ENCODE assay signal across 9 mouse cellular contexts in genomic region chr2:80639864-80640263, GRCm38 (mm10). TPM values are rescaled to one million over a fixed set of nuclear protein-coding genes. Genes with fewer than 3 reads are reported as not detected.
DNase-seq lines count a peak whose midpoint lies in the region; ATAC-seq and TF ChIP-seq lines count a peak whose summit lies in the region.
"Had no signal": no experiment of that assay in that cellular context is flagged by ENCODE, and none has a peak within 500 bp of the region (broad histone marks: within the 10 kb centered on the region; RNA-seq: fewer than 3 reads in every experiment).

No protein-coding gene starts in this region.

- TF ChIP-seq CTCF in lung, embryonic 14.5 days (IDR thresholded peaks at IDR 0.05; ENCODE audit: low read depth), result no peak

- H3K9ac ChIP-seq in lung, embryonic 14.5 days, result peak overlapping the region; percentile 29; the same call in 1 of the 2 replicates
- 0 out of 2 replicates have a peak overlapping the region, but pooled peaks have one; percentile 32 for H3K9ac ChIP-seq in embryonic facial prominence, embryonic 13.5 days
- H3K9ac ChIP-seq in intestine, embryonic 16.5 days (ENCODE audit: low read depth, low read length), result no peak overlapping the region
- H3K9ac ChIP-seq in neural tube, embryonic 13.5 days, result no peak overlapping the region

- 44% methylated on average over 3 of the region's 3 CpGs for WGBS in lung, embryonic 14.5 days
- 45% methylated on average over 3 of the region's 3 CpGs for WGBS in embryonic facial prominence, embryonic 13.5 days
- 44% methylated on average over 3 of the region's 3 CpGs for WGBS in intestine, embryonic 16.5 days
- 77% methylated on average over 3 of the region's 3 CpGs for WGBS in neural tube, embryonic 13.5 days

- DNase-seq in lung, embryonic 14.5 days, result no peak
- DNase-seq in lung, postnatal 14 days, result no peak
- no peak for DNase-seq in cerebellum, adult 18-20 months
- no peak for DNase-seq in left cerebral cortex, adult 11 months (ENCODE audit: low spot score)
- DNase-seq in urinary bladder, postnatal 4 days (ENCODE audit: low spot score in 2 of 2), result no peak
- DNase-seq: adrenal gland, adult 8-10 months had no signal

- no peak overlapping the region for H3K27ac ChIP-seq in lung, embryonic 14.5 days (ENCODE audit: low read depth)
- H3K27ac ChIP-seq in embryonic facial prominence, embryonic 13.5 days, result no peak overlapping the region
- no peak overlapping the region for H3K27ac ChIP-seq in intestine, embryonic 16.5 days (ENCODE audit: low read length)
- no peak overlapping the region for H3K27ac ChIP-seq in neural tube, embryonic 13.5 days (replicated peaks)

- H3K4me1 ChIP-seq in lung, embryonic 14.5 days (ENCODE audit: insufficient read depth), result 0 out of 2 replicates have a peak, but pooled peaks cover 5% of the 10 kb centered on the region
- peaks cover 7% of the 10 kb centered on the region for H3K4me1 ChIP-seq in embryonic facial prominence, embryonic 13.5 days
- H3K4me1 ChIP-seq in intestine, embryonic 16.5 days (ENCODE audit: control insufficient read depth, insufficient read depth, low read length), result peaks cover 4% of the 10 kb centered on the region
- peaks cover 16% of the 10 kb centered on the region for H3K4me1 ChIP-seq in neural tube, embryonic 13.5 days (replicated peaks)

- no peaks in the 10 kb centered on the region for H3K9me3 ChIP-seq in lung, embryonic 14.5 days (ENCODE audit: low read depth, low read length)
- no peaks in the 10 kb centered on the region for H3K9me3 ChIP-seq in embryonic facial prominence, embryonic 13.5 days
- H3K9me3 ChIP-seq in intestine, embryonic 16.5 days (ENCODE audit: control insufficient read depth, low read length), result no peaks in the 10 kb centered on the region
- H3K9me3 ChIP-seq in neural tube, embryonic 13.5 days, result no peaks in the 10 kb centered on the region

- no peak for ATAC-seq in lung, embryonic 14.5 days (ENCODE audit: insufficient read depth)
- ATAC-seq in embryonic facial prominence, embryonic 13.5 days (ENCODE audit: insufficient number of reproducible peaks, insufficient read depth, low FRiP score, low TSS enrichment, low read depth), result no peak
- no peak for ATAC-seq in intestine, embryonic 16.5 days
- ATAC-seq in neural tube, embryonic 13.5 days (ENCODE audit: low read depth), result no peak

- no peaks in the 10 kb centered on the region for H3K27me3 ChIP-seq in lung, embryonic 14.5 days (ENCODE audit: insufficient read depth, low read length)
- no peaks in the 10 kb centered on the region for H3K27me3 ChIP-seq in embryonic facial prominence, embryonic 13.5 days
- no peaks in the 10 kb centered on the region for H3K27me3 ChIP-seq in intestine, embryonic 16.5 days (replicated peaks; ENCODE audit: control insufficient read depth, insufficient read depth, low read length)
- no peaks in the 10 kb centered on the region for H3K27me3 ChIP-seq in neural tube, embryonic 13.5 days

- H3K36me3 ChIP-seq in lung, embryonic 14.5 days (ENCODE audit: insufficient read depth), result peaks cover 23% of the 10 kb centered on the region
- peaks cover 19% of the 10 kb centered on the region for H3K36me3 ChIP-seq in embryonic facial prominence, embryonic 13.5 days
- peaks cover 4% of the 10 kb centered on the region; the same call in 1 of the 2 replicates for H3K36me3 ChIP-seq in intestine, embryonic 16.5 days (ENCODE audit: control insufficient read depth, insufficient read depth, low read length)
- H3K36me3 ChIP-seq in neural tube, embryonic 13.5 days, result peaks cover 19% of the 10 kb centered on the region

- H3K4me3 ChIP-seq in lung, embryonic 14.5 days (ENCODE audit: low read depth, low read length), result peak overlapping the region; percentile 79
- peak overlapping the region; percentile 15; the same call in 1 of the 2 replicates for H3K4me3 ChIP-seq in embryonic facial prominence, embryonic 13.5 days
- H3K4me3 ChIP-seq in intestine, embryonic 16.5 days (ENCODE audit: low read length), result no peak overlapping the region
- peak overlapping the region; percentile 92; the same call in 1 of the 2 replicates for H3K4me3 ChIP-seq in neural tube, embryonic 13.5 days

- H3K4me2 ChIP-seq in lung, embryonic 14.5 days, result peak overlapping the region; percentile 61
- H3K4me2 ChIP-seq in embryonic facial prominence, embryonic 13.5 days, result peak overlapping the region; percentile 65
- peak overlapping the region; percentile 23; the same call in 1 of the 2 replicates for H3K4me2 ChIP-seq in intestine, embryonic 16.5 days (ENCODE audit: low read depth, low read length)
- H3K4me2 ChIP-seq in neural tube, embryonic 13.5 days, result peak overlapping the region; percentile 63

RNA-seq across cellular contexts. Expression of gene Nup35, which starts 22.8 kb away (rescaled TPM):
- 58.9 and 59.0 TPM in 2 replicates for polyA plus RNA-seq in lung, embryonic 14.5 days (2014; fragmentation: Nextera tagmentation; extraction: Ambion mirVana)
- polyA plus RNA-seq in embryonic facial prominence, embryonic 13.5 days (2015; fragmentation: Nextera tagmentation; extraction: Ambion mirVana), result 50.4 and 51.9 TPM in 2 replicates
- 33.3 and 38.8 TPM in 2 replicates for polyA plus RNA-seq in intestine, embryonic 16.5 days (2015; fragmentation: Nextera tagmentation; extraction: Ambion mirVana)
- polyA plus RNA-seq in neural tube, embryonic 13.5 days (2015; fragmentation: Nextera tagmentation; extraction: Ambion mirVana), result 54.9 and 59.0 TPM in 2 replicates

RNA-seq across cellular contexts. Expression of gene Dusp19, which starts 23.0 kb away (rescaled TPM):
- 15.1 and 16.8 TPM in 2 replicates for polyA plus RNA-seq in lung, embryonic 14.5 days (2014; fragmentation: Nextera tagmentation; extraction: Ambion mirVana)
- 16.9 and 20.6 TPM in 2 replicates for polyA plus RNA-seq in embryonic facial prominence, embryonic 13.5 days (2015; fragmentation: Nextera tagmentation; extraction: Ambion mirVana)
- polyA plus RNA-seq in intestine, embryonic 16.5 days (2015; fragmentation: Nextera tagmentation; extraction: Ambion mirVana), result 16.1 and 17.9 TPM in 2 replicates
- 16.2 and 19.2 TPM in 2 replicates for polyA plus RNA-seq in neural tube, embryonic 13.5 days (2015; fragmentation: Nextera tagmentation; extraction: Ambion mirVana)

RNA-seq across cellular contexts. Expression of gene Nckap1, which starts 58.7 kb away (rescaled TPM):
- polyA plus RNA-seq in lung, embryonic 14.5 days (2014; fragmentation: Nextera tagmentation; extraction: Ambion mirVana), result 67.6 and 68.9 TPM in 2 replicates
- 59.8 and 70.1 TPM in 2 replicates for polyA plus RNA-seq in embryonic facial prominence, embryonic 13.5 days (2015; fragmentation: Nextera tagmentation; extraction: Ambion mirVana)
- polyA plus RNA-seq in intestine, embryonic 16.5 days (2015; fragmentation: Nextera tagmentation; extraction: Ambion mirVana), result 26.1 and 30.5 TPM in 2 replicates
- 90.5 and 104 TPM in 2 replicates for polyA plus RNA-seq in neural tube, embryonic 13.5 days (2015; fragmentation: Nextera tagmentation; extraction: Ambion mirVana)

Comparison
In these comparisons a context has a peak if more than half of its experiments do, and no peak if none do; other contexts are left out.
1. H3K9ac ChIP-seq: peak in lung, embryonic 14.5 days (single experiment) and embryonic facial prominence, embryonic 13.5 days (single experiment); none in intestine, embryonic 16.5 days (single experiment) and neural tube, embryonic 13.5 days (single experiment).
2. Peak in every context shown above with its lines, with median percentiles within 50 percentile points of each other: H3K4me2 ChIP-seq.